Mouse (Mus musculus): ENCODE results near the gene Dnajc9. TPM values are rescaled to one million over a fixed set of nuclear protein-coding genes. Genes with fewer than 3 reads are reported as not detected.
A peak's percentile ranks its signal among the peaks of the same experiment; 100 is the strongest.

The Dnajc9 gene
- 10 to 100 TPM; 24.9 to 33.6 (median 28.6) TPM for total RNA-seq (2022)

DNA sequence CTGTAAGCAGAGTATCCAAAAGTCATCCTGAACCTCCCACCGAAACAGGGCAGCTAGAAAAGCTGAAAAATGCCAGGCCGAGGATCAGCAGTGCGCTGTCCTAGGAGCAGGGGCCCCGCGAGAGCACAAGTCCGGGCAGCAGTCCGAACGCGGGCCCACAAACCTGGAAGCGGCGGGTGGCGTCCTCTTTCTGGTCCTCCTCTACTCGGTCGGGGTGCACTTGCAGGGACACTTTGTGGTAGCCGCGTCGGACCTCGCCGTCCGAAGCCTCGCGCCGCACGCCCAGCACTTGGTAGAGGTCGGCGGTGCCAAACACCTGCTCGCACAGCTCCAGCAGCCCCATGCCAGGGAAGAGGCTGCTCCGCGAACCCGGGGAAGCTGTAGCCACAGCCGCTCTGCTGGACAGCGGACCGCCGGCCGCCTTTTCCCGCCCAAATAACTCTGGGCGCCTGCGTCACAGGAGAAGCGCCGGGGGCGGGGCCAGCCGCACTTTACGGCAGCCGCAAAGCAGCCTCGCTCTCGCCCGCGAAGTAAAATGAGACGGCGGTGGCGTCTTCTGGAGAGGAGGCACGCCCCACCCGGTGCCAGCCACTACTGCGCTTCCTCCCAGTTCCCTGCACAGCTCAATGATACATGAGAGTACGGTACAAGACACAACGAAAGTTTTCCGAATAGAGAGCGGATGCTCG lies at the start of gene Dnajc9:
TSS of gene Dnajc9 (minus strand) at position 470 of the 689 bp plus-strand sequence.
- DNase-seq (ENCODE audit: low spot score in 2 of 2) = peak; percentile 90 to 92

DNA sequence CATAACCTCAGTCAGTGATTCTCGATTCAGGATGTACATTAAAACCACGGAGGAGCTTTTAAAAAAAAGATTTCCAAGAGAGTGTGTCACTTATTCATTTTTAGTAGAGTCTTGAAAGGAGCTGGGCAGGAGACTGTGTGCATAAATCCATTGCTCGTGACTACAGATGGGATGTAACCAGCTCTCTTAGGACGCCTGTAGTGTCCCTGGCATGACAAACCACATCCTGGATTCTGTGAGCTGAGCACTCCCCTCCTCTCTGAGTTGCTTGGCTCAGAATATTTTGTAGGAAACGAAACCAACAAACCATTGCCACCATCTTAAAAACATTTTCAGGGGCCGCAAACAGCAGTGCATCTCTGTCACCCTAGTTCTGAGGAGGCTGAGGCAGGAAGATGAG lies 48.3 kb upstream of the Dnajc9 start:
- no peak for DNase-seq (ENCODE audit: low spot score in 2 of 2)

DNA sequence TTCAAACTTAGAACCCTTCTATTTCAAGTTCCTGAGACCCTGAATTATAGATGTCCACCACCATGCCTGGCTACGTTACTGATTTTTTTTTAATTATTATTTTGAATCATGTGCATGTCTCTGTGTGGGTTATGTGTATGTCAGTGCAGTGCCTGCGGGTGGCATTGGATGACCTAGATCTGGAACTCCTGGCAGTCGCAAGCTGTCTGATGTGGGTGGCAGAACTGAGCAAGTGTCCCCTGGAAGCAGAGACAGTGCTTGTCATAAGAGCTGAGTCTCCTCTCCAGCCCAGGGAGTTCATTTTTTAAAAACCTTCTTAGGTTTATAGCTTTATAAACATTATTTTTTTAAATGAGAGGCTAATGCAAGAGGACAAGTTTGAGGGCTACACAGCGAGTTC lies 43.7 kb upstream of the Dnajc9 start:
- no peak for DNase-seq (ENCODE audit: low spot score in 2 of 2)

GRCm38 (mm10) chr14:20431726-20432125 lies 43.0 kb upstream of the Dnajc9 start:
- no peak for DNase-seq (ENCODE audit: low spot score in 2 of 2)

GRCm38 (mm10) chr14:20429833-20430232 lies 41.1 kb upstream of the Dnajc9 start:
- no peak for DNase-seq (ENCODE audit: low spot score in 2 of 2)

- DNase-seq (ENCODE audit: low spot score in 2 of 2) = no peak
Observed at GRCm38 (mm10) chr14:20428593-20428992, 39.9 kb upstream of the Dnajc9 start.

DNA sequence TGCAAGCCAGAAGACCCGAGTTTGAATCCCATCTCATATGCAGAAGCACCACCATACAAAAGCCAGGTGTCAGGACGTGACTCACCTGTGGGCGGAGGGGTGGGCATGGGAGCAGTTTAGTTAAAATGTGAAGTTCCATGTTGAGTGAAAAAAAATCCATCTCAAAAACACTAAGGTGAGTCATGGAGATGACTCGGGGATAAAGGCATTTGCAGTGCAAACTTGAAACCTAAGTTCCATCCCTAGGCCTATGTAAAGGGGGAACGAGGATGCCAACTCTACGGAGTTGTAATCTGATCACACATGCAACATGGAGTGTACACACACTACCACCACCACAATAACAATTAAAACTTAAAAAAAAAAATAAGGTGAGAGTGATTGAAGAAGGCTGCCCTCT lies 34.3 kb upstream of the Dnajc9 start:
- no peak for DNase-seq (ENCODE audit: low spot score in 2 of 2)

DNA sequence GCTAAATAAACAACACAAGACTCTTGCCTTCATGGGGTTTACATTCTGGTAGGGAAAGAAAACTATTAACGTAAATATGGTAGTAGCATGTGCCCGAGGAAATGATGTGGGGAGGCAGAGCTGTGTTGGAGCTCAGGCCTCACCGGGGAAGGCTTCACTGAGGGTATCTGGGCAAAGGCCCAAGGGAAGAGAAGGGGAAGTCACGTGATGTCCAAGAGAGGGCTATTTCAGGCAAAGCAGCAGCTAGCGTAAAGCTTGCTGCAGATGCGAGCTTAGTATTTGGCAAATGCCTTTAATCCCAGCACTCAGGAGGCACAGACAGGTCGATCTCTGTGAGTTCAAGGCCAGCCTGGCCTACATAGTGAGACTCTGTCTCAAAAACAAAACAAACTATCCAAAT lies 33.5 kb upstream of the Dnajc9 start:
- DNase-seq (ENCODE audit: low spot score in 2 of 2) = no peak

DNA sequence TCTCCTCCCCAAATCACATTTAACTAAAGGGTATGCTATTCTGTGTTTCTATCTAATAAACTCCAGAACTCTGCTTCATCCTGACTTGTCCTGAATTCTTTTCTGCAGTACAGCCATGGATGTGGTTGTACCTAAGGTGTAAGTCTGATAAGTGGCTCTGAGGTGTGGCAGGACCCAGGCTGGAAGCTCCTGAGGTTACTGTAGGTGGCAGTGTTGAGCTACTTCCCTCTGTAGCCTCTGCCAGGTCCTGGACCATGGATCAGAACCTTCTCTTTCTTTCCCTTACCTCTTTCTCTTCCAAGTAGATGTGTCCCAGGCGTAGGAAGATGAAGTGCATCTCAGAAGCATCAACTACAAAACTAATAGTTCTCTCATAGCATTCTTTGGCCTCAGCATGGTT lies 11.4 kb upstream of the Dnajc9 start:
- DNase-seq (ENCODE audit: low spot score in 2 of 2) = no peak

GRCm38 (mm10) chr14:20398864-20399263 lies 10.2 kb upstream of the Dnajc9 start:
- no peak for DNase-seq (ENCODE audit: low spot score in 2 of 2)

DNA sequence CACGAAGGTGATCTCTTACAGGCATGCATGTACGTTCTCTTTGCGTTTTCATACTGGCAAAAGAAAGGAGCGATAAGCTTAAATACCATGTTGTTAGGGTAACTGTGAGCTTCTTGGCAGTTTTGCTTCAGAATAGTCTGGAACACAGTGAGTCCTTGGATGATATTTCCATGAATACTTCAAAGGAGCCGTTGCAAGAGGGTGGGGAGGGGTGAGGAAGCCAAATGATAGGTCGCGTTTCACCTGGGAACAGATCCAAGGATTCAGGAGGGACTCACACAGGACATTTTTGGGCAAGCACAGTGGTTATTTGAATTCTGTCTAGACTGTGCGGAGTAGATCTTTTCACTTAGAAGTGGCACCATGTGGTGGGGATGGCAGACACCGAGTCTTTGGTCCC lies 8.5 kb upstream of the Dnajc9 start:
- no peak for DNase-seq (ENCODE audit: low spot score in 2 of 2)

DNA sequence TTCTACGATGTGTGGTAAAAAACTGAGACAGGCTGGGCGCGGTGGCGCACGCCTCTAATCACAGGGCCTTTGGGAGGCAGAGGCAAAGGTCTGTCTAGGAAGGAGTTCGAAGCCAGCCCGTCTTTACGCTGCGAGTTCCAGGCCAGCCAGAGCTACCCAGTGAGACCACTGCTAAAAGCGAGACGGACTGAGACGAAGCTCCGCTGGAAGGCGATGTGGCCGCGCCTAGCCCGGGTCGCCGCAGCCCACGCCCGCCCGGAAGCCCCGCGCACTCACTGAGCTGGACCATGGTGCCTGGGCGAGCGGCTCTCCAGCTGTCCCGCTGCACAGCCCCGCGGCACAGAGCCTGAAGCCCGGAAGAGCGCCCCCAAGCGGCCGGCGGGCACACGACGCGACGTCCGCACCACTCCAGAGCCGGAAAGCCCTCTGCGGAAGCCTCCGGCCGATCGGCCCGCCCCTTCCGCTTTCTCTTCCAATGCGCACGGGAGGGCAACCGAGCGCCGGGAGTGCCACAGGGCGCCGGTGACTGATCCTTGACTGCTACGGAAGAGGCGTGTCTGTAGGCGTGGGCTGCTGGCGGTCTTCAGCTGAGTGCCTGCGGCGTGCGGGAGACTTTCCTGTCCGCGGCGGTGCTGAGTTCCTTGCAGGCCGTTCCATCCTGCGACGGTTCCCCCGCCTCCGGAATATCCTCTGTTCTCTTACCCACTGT lies 4.6 kb upstream of the Dnajc9 start, which contains the start of gene Mrps16:
TSS of gene Mrps16 (minus strand) at position 430 of the 709 bp plus-strand sequence.
- peak; percentile 79 to 96 for DNase-seq (ENCODE audit: low spot score in 2 of 2)

DNA sequence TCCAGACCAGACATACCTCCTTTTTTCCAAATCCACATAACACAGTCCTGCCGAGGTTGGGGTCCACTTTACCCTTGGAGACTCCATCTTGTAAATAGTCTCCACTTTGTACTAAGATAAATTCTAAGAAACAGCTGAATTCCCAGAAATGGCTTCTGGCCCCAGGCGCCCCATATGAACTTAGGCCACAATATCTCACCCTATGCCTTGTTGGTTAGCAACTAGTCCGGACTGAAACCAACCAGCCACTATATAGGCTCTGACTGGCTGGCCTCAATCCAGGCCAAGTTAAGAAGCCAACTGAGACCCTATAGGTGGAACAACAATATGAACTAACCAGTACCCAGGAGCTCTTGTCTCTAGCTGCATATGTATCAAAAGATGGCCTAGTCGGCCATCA lies 3.6 kb upstream of the Dnajc9 start:
- no peak for DNase-seq (ENCODE audit: low spot score in 2 of 2)

GRCm38 (mm10) chr14:20389446-20390079 lies 853 bp upstream of the Dnajc9 start:
- no peak for DNase-seq (ENCODE audit: low spot score in 2 of 2)

DNA sequence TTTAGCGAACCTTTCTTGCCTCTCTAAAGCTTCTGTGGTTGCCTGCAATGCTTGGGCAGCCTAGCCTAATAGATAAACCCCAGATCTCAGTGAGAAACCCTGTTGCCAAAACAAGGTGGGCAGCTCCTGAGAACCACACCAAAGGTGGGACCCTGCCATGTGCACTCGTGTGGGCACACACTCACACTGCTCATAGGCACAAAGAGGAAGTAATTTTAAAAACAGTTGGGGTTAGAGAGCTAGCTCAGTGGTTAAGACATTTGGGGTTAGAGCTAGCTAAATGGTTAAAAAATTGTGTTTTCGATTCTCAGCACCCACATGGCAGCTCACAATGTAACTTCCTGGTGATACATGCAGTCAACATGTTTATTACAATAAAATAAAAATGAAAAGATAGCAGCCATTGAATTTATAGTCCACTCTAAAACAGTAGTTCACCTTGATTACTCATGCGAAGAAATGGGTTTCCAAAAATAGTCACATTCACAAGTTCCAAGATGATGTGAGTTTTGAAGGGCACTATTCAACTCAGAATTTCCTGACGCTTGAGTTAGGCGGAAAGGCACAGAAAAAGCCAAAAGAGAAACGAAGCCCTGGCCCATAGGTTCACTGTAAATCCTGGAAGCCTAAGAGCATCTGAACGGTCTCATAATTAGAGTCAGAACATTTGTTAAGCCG lies 8.8 kb downstream of the Dnajc9 start:
- DNase-seq (ENCODE audit: low spot score in 2 of 2) = no peak

- DNase-seq (ENCODE audit: low spot score in 2 of 2) = no peak
Observed at GRCm38 (mm10) chr14:20379087-20379640, 9.5 kb downstream of the Dnajc9 start.

- DNase-seq (ENCODE audit: low spot score in 2 of 2) = no peak
Observed at GRCm38 (mm10) chr14:20378313-20379061, 10.2 kb downstream of the Dnajc9 start.

- DNase-seq (ENCODE audit: low spot score in 2 of 2) = no peak
Observed at GRCm38 (mm10) chr14:20377112-20377521, 11.6 kb downstream of the Dnajc9 start.

GRCm38 (mm10) chr14:20371854-20372253 lies 16.9 kb downstream of the Dnajc9 start:
- no peak for DNase-seq (ENCODE audit: low spot score in 2 of 2)

DNA sequence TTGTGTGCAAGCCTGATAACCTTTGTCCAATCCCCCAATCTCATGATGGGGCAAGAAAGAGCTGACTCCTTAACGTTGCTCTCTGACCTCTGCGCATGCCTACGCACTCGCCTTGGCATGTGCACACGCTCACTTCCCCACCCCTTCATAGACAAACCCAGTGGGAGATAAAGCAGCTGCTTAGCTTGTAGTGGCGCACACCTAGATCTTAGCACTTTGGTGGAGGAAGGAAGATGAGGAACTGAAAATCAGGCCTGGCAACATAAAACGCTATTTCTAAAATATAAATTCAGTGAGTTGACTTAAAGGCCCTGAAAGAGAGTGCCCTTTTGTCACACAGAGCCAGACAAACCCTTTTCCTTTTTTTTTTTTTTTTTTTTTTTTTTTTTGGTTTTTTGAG lies 17.9 kb downstream of the Dnajc9 start:
- DNase-seq (ENCODE audit: low spot score in 2 of 2) = no peak

DNA sequence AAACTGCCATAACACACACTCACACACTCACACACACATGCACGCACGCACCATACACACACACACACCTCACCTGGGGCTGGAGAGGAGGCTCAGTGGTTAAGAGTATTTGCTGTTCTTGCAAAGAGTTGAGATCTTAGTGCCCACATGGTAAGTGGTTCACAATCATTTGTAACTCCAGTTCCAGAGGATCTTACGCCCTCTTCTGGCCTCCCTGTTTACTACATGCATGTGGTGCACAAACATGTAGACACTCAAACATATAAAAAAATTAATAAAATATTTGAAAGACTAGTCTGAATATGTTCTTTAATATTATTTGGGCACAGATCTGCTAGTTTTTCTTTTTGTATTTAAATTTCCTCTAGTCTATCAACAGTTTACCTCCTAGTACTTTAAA lies 20.4 kb downstream of the Dnajc9 start:
- DNase-seq (ENCODE audit: low spot score in 2 of 2) = no peak
